Mouse (Mus musculus) midbrain, embryonic 15.5 days (tissue): ENCODE results near the gene Mfap5. TPM values are rescaled to one million over a fixed set of nuclear protein-coding genes. Genes with fewer than 3 reads are reported as not detected.
"Not testable (repeated sequence)": the region's sequence is repeated elsewhere in the genome, so short reads cannot be mapped to it uniquely, and the experiment has no call there.

Experiments used
- ATAC-seq: fragments of 200-750 bp; cut with Nextera tagmentation; replicated peaks from 2 replicates; pipeline ENCODE4 v1.8.0; 2017; ENCODE audit warnings: moderate TSS enrichment
- H3K27ac ChIP-seq: fragments of 300-500 bp; sonication (generic); 2 replicates; pipeline ENCODE4 v1.5.1; 2015; ENCODE audit warnings: mild to moderate bottlenecking, inconsistent platforms
- H3K27me3 ChIP-seq: fragments of 300-500 bp; sonication (generic); replicated peaks from 2 replicates; pipeline ENCODE4 v1.6.1; 2015; ENCODE audit warnings: inconsistent platforms
- H3K36me3 ChIP-seq: fragments of 300-500 bp; sonication (generic); replicated peaks from 2 replicates; pipeline ENCODE4 v1.6.1; 2015; ENCODE audit warnings: inconsistent platforms
- H3K4me1 ChIP-seq: fragments of 300-500 bp; sonication (generic); 2 replicates; pipeline ENCODE4 v1.6.1; 2015; ENCODE audit warnings: inconsistent platforms
- H3K4me2 ChIP-seq: fragments of 300-500 bp; sonication (generic); 2 replicates; pipeline ENCODE4 v1.6.1; 2015; ENCODE audit warnings: inconsistent platforms, mild to moderate bottlenecking, moderate library complexity
- H3K4me3 ChIP-seq: fragments of 300-500 bp; sonication (generic); 2 replicates; pipeline ENCODE4 v1.5.1; 2015; ENCODE audit warnings: mild to moderate bottlenecking, inconsistent platforms
- H3K9ac ChIP-seq: fragments of 300-500 bp; sonication (generic); 2 replicates; pipeline ENCODE4 v1.6.1; 2015; ENCODE audit warnings: mild to moderate bottlenecking, inconsistent platforms
- H3K9me3 ChIP-seq: fragments of 300-500 bp; sonication (generic); 2 replicates; pipeline ENCODE4 v1.6.1; 2016; ENCODE audit warnings: inconsistent platforms
- WGBS: fragments of 180-500 bp; shearing (Covaris S2); methylation state at CpG from one replicate; pipeline ENCODE4 v1.1.7; 2015; ENCODE audit warnings: mixed read lengths; 5-methylcytosine and 5-hydroxymethylcytosine counted together
- polyA plus RNA-seq: library from polyadenylated mRNA; unstranded; fragments of >200 nt; fragmentation: Nextera tagmentation; extraction: Ambion mirVana; gene quantifications from 2 replicates; pipeline ENCODE4 v1.2.1, GENCODE M21; 2015

The Mfap5 gene
- polyA plus RNA-seq, 1 experiment from 2014 or later: 3.7 TPM

- H3K4me2 ChIP-seq, H3K4me1 ChIP-seq, H3K9ac ChIP-seq, H3K4me3 ChIP-seq, H3K9me3 ChIP-seq, H3K27me3 ChIP-seq, H3K36me3 ChIP-seq, H3K27ac ChIP-seq, ATAC-seq: not testable (repeated sequence)
- 96% methylated on average over 1 of the region's 1 CpGs for WGBS
Observed at GRCm38 (mm10) chr6:122575037-122575436, 69.4 kb downstream of the Mfap5 start.

- no peak for ATAC-seq
- Histone ChIP-seq H3K9ac (no peak overlapping the region), H3K9me3 (no peaks in the 10 kb centered on the region), H3K4me2 (no peak overlapping the region), H3K27ac (no peak overlapping the region), H3K27me3 (no peaks in the 10 kb centered on the region), H3K36me3 (no peaks in the 10 kb centered on the region), H3K4me1 (no peaks in the 10 kb centered on the region), H3K4me3 (no peak overlapping the region)
- WGBS: 92% methylated on average over 3 of the region's 3 CpGs
Observed at GRCm38 (mm10) chr6:122577030-122577429, 71.4 kb downstream of the Mfap5 start.

Other genes starting within 250 kb of the Mfap5 start
- gene Klrg1, start 223.0 kb upstream of the Mfap5 start, polyA plus RNA-seq: 1.3 and 1.4 TPM in 2 replicates
- gene M6pr, start 197.1 kb upstream of the Mfap5 start, polyA plus RNA-seq: 49.6 and 53.4 TPM in 2 replicates
- gene Phc1, start 165.3 kb upstream of the Mfap5 start, polyA plus RNA-seq: 36.1 and 38.6 TPM in 2 replicates
- gene Rimklb, start 7.1 kb upstream of the Mfap5 start, polyA plus RNA-seq: 120 and 121 TPM in 2 replicates
- 0.40 and 0.56 TPM in 2 replicates for gene Aicda, start 48.0 kb downstream of the Mfap5 start, polyA plus RNA-seq
- gene Apobec1, start 96.6 kb downstream of the Mfap5 start, polyA plus RNA-seq: 1.5 and 2.2 TPM in 2 replicates
- gene Gdf3, start 104.2 kb downstream of the Mfap5 start, polyA plus RNA-seq: not detected in 2 replicates
- not detected in 2 replicates for gene Dppa3, start 120.6 kb downstream of the Mfap5 start, polyA plus RNA-seq
- gene Nanog, start 201.6 kb downstream of the Mfap5 start, polyA plus RNA-seq: 0.13 and 0.28 TPM in 2 replicates